Mouse (Mus musculus) embryonic facial prominence, embryonic 10.5 days (tissue): Measurements from ENCODE around the gene Krtap19-2. TPM values are rescaled to one million over a fixed set of nuclear protein-coding genes. Genes with fewer than 3 reads are reported as not detected.

Source experiments
- polyA plus RNA-seq: library from polyadenylated mRNA; unstranded; fragments of >200 nt; fragmentation: Nextera tagmentation; extraction: Ambion mirVana; gene quantifications from 2 replicates; pipeline ENCODE4 v1.2.1, GENCODE M21; 2016

Gene Krtap19-2
- polyA plus RNA-seq, 1 experiment from 2014 or later = not detected

Other genes starting within 250 kb of the Krtap19-2 start
- not detected in 2 replicates for gene 2310079G19Rik, start 246.6 kb downstream of the Krtap19-2 start, polyA plus RNA-seq
- not detected in 2 replicates for gene Krtap26-1, start 226.5 kb downstream of the Krtap19-2 start, polyA plus RNA-seq
- not detected in 2 replicates for gene Krtap27-1, start 202.6 kb downstream of the Krtap19-2 start, polyA plus RNA-seq
- not detected in 2 replicates for gene 2310061N02Rik, start 166.3 kb downstream of the Krtap19-2 start, polyA plus RNA-seq
- gene Krtap13-1, start 145.4 kb downstream of the Krtap19-2 start, polyA plus RNA-seq = not detected in 2 replicates
- gene Krtap13, start 122.6 kb downstream of the Krtap19-2 start, polyA plus RNA-seq = not detected in 2 replicates
- gene 2310034C09Rik, start 115.4 kb downstream of the Krtap19-2 start, polyA plus RNA-seq = not detected in 2 replicates
- not detected in 2 replicates for gene 2310057N15Rik, start 100.1 kb downstream of the Krtap19-2 start, polyA plus RNA-seq
- gene Gm5965, start 96.4 kb downstream of the Krtap19-2 start, polyA plus RNA-seq = not detected in 2 replicates
- gene Gm20741, start 62.0 kb downstream of the Krtap19-2 start, polyA plus RNA-seq = not detected in 2 replicates
- not detected in 2 replicates for gene Krtap15, start 54.1 kb downstream of the Krtap19-2 start, polyA plus RNA-seq
- gene Krtap14, start 48.1 kb downstream of the Krtap19-2 start, polyA plus RNA-seq = not detected in 2 replicates
- gene Krtap19-1, start 4.9 kb downstream of the Krtap19-2 start, polyA plus RNA-seq = not detected in 2 replicates
- gene Krtap19-3, start 3.8 kb upstream of the Krtap19-2 start, polyA plus RNA-seq = not detected in 2 replicates
- gene Krtap19-4, start 10.8 kb upstream of the Krtap19-2 start, polyA plus RNA-seq = not detected in 2 replicates
- gene Krtap19-5, start 22.2 kb upstream of the Krtap19-2 start, polyA plus RNA-seq = not detected in 2 replicates
- gene Krtap19-9b, start 58.0 kb upstream of the Krtap19-2 start, polyA plus RNA-seq = not detected in 2 replicates
- gene Krtap16-3, start 88.6 kb upstream of the Krtap19-2 start, polyA plus RNA-seq = not detected in 2 replicates
- not detected in 2 replicates for gene Krtap22-2, start 136.5 kb upstream of the Krtap19-2 start, polyA plus RNA-seq
- not detected in 2 replicates for gene Gm10229, start 141.0 kb upstream of the Krtap19-2 start, polyA plus RNA-seq
- not detected in 2 replicates for gene Krtap6-1, start 157.4 kb upstream of the Krtap19-2 start, polyA plus RNA-seq
- gene Gm10228, start 167.2 kb upstream of the Krtap19-2 start, polyA plus RNA-seq = not detected in 2 replicates
- not detected in 2 replicates for gene Krtap6-5, start 173.6 kb upstream of the Krtap19-2 start, polyA plus RNA-seq
- not detected in 2 replicates for gene 1110025L11Rik, start 189.7 kb upstream of the Krtap19-2 start, polyA plus RNA-seq
- not detected in 2 replicates for gene Krtap6-3, start 209.7 kb upstream of the Krtap19-2 start, polyA plus RNA-seq